Mouse (Mus musculus): Measurements from ENCODE around the gene Arhgap31. TPM values are rescaled to one million over a fixed set of nuclear protein-coding genes. Genes with fewer than 3 reads are reported as not detected.
A peak's percentile ranks its signal among the peaks of the same experiment; 100 is the strongest.

Arhgap31 gene
- polyA plus RNA-seq, 2 experiments, result 0.88 to 1.4 TPM

- no peak overlapping the region for H3K4me2 ChIP-seq (ENCODE audit: low read depth)
- peaks cover 4% of the 10 kb centered on the region; the same call in 1 of the 2 replicates for H3K27me3 ChIP-seq (ENCODE audit: control insufficient read depth, insufficient read depth, low read length)
- 57% methylated on average over 11 of the region's 11 CpGs for WGBS (ENCODE audit: insufficient replicate concordance)
- no peak overlapping the region for H3K27ac ChIP-seq
- H3K36me3 ChIP-seq (replicated peaks; ENCODE audit: control insufficient read depth, insufficient read depth, low read depth), result no peaks in the 10 kb centered on the region
- peaks cover 0 to 23% of the 10 kb centered on the region in 2 experiments; a peak in 3 of 4 replicates for H3K4me1 ChIP-seq (replicated peaks; ENCODE audit: control insufficient read depth in 2 of 2, insufficient read depth in 2 of 2, low read length in 1 of 2)
- no peaks in the 10 kb centered on the region for H3K9me3 ChIP-seq (ENCODE audit: control insufficient read depth, low read length)
- no peak overlapping the region; a peak in 1 of 4 replicates for H3K4me3 ChIP-seq (ENCODE audit: insufficient read depth in 1 of 2, low read depth in 2 of 2, low read length in 2 of 2)
- DNase-seq (ENCODE audit: low read depth in 3 of 3, low spot score in 3 of 3) (no peak), ATAC-seq (ENCODE audit: insufficient read depth) (no peak)
- TF ChIP-seq CTCF (IDR thresholded peaks at IDR 0.05; ENCODE audit: low read depth), result no peak
- no peak for TF ChIP-seq EP300 (IDR thresholded peaks at IDR 0.05; ENCODE audit: low read depth)
- no peak overlapping the region for H3K9ac ChIP-seq (replicated peaks)
Measured at GRCm38 (mm10) chr16:38753631-38754030, 40.6 kb upstream of the Arhgap31 start.

GRCm38 (mm10) chr16:38750803-38751202 lies 37.7 kb upstream of the Arhgap31 start:
- ATAC-seq (ENCODE audit: insufficient read depth) (no peak), DNase-seq (ENCODE audit: low read depth in 3 of 3, low spot score in 3 of 3) (no peak)
- Histone ChIP-seq H3K4me1 (replicated peaks; ENCODE audit: control insufficient read depth in 2 of 2, insufficient read depth in 2 of 2, low read length in 1 of 2) (peaks cover 0 to 11% of the 10 kb centered on the region in 2 experiments; a peak in 3 of 4 replicates), H3K27ac (no peak overlapping the region), H3K27me3 (ENCODE audit: control insufficient read depth, insufficient read depth, low read length) (peaks cover 4% of the 10 kb centered on the region; the same call in 1 of the 2 replicates), H3K9ac (replicated peaks) (no peak overlapping the region), H3K9me3 (ENCODE audit: control insufficient read depth, low read length) (no peaks in the 10 kb centered on the region), H3K4me2 (ENCODE audit: low read depth) (no peak overlapping the region), H3K4me3 (ENCODE audit: insufficient read depth in 1 of 2, low read depth in 2 of 2, low read length in 2 of 2) (no peak overlapping the region), H3K36me3 (replicated peaks; ENCODE audit: control insufficient read depth, insufficient read depth, low read depth) (no peaks in the 10 kb centered on the region)
- TF ChIP-seq CTCF (IDR thresholded peaks at IDR 0.05; ENCODE audit: low read depth) (no peak), EP300 (IDR thresholded peaks at IDR 0.05; ENCODE audit: low read depth) (no peak)
- WGBS (ENCODE audit: insufficient replicate concordance), result 62% methylated on average over 6 of the region's 6 CpGs

GRCm38 (mm10) chr16:38743941-38744673 lies 31.0 kb upstream of the Arhgap31 start:
- no peak for DNase-seq (ENCODE audit: low read depth in 3 of 3, low spot score in 3 of 3)
- Histone ChIP-seq H3K4me1 (replicated peaks; ENCODE audit: control insufficient read depth in 2 of 2, insufficient read depth in 2 of 2, low read length in 1 of 2) (no peaks in the 10 kb centered on the region), H3K4me2 (ENCODE audit: low read depth) (no peak overlapping the region), H3K36me3 (replicated peaks; ENCODE audit: control insufficient read depth, insufficient read depth, low read depth) (no peaks in the 10 kb centered on the region), H3K27me3 (ENCODE audit: control insufficient read depth, insufficient read depth, low read length) (peaks cover 22% of the 10 kb centered on the region), H3K9ac (replicated peaks) (no peak overlapping the region), H3K9me3 (ENCODE audit: control insufficient read depth, low read length) (no peaks in the 10 kb centered on the region), H3K4me3 (ENCODE audit: insufficient read depth in 1 of 2, low read depth in 2 of 2, low read length in 2 of 2) (no peak overlapping the region), H3K27ac (no peak overlapping the region)
- ATAC-seq (ENCODE audit: insufficient read depth), result no peak
- WGBS (ENCODE audit: insufficient replicate concordance), result 62% methylated on average over 10 of the region's 10 CpGs
- TF ChIP-seq CTCF (IDR thresholded peaks at IDR 0.05; ENCODE audit: low read depth) (no peak), EP300 (IDR thresholded peaks at IDR 0.05; ENCODE audit: low read depth) (no peak)

- Histone ChIP-seq H3K36me3 (replicated peaks; ENCODE audit: control insufficient read depth, insufficient read depth, low read depth) (no peaks in the 10 kb centered on the region), H3K9ac (replicated peaks) (no peak overlapping the region), H3K9me3 (ENCODE audit: control insufficient read depth, low read length) (no peaks in the 10 kb centered on the region), H3K4me3 (ENCODE audit: insufficient read depth in 1 of 2, low read depth in 2 of 2, low read length in 2 of 2) (peak overlapping the region; percentile 37 to 44), H3K4me2 (ENCODE audit: low read depth) (peak overlapping the region; percentile 41), H3K27ac (no peak overlapping the region), H3K4me1 (replicated peaks; ENCODE audit: control insufficient read depth in 2 of 2, insufficient read depth in 2 of 2, low read length in 1 of 2) (no peaks in the 10 kb centered on the region), H3K27me3 (ENCODE audit: control insufficient read depth, insufficient read depth, low read length) (peaks cover 22% of the 10 kb centered on the region)
- DNase-seq (ENCODE audit: low read depth in 3 of 3, low spot score in 3 of 3) (no peak), ATAC-seq (ENCODE audit: insufficient read depth) (no peak)
- TF ChIP-seq CTCF (IDR thresholded peaks at IDR 0.05; ENCODE audit: low read depth), result no peak
- no peak for TF ChIP-seq EP300 (IDR thresholded peaks at IDR 0.05; ENCODE audit: low read depth)
- WGBS (ENCODE audit: insufficient replicate concordance), result under 1% methylated on average over 13 of the region's 13 CpGs
Measured at GRCm38 (mm10) chr16:38742659-38743131, 29.6 kb upstream of the Arhgap31 start.

GRCm38 (mm10) chr16:38742113-38742658 lies 29.1 kb upstream of the Arhgap31 start, which contains the start of gene B4galt4:
Gene B4galt4 (plus strand): TSS chr16:38742264.
- H3K9ac ChIP-seq (replicated peaks), result no peak within 1 kb of the TSS
- H3K9me3 ChIP-seq (ENCODE audit: control insufficient read depth, low read length), result no peaks in the 10 kb centered on the region
- peak within 1 kb of the TSS; percentile 41 for H3K4me2 ChIP-seq (ENCODE audit: low read depth)
- no peak within 1 kb of the TSS for H3K27ac ChIP-seq
- H3K4me1 ChIP-seq (replicated peaks; ENCODE audit: control insufficient read depth in 2 of 2, insufficient read depth in 2 of 2, low read length in 1 of 2), result no peaks in the 10 kb centered on the region
- under 1% methylated on average over 67 of the region's 69 CpGs for WGBS (ENCODE audit: insufficient replicate concordance)
- DNase-seq (ENCODE audit: low read depth in 3 of 3, low spot score in 3 of 3) (no peak), ATAC-seq (ENCODE audit: insufficient read depth) (no peak)
- no peaks in the 10 kb centered on the region for H3K36me3 ChIP-seq (replicated peaks; ENCODE audit: control insufficient read depth, insufficient read depth, low read depth)
- H3K4me3 ChIP-seq (ENCODE audit: insufficient read depth in 1 of 2, low read depth in 2 of 2, low read length in 2 of 2), result peak within 1 kb of the TSS; percentile 37 to 44
- H3K27me3 ChIP-seq (ENCODE audit: control insufficient read depth, insufficient read depth, low read length), result peaks cover 22% of the 10 kb centered on the region
- TF ChIP-seq CTCF (IDR thresholded peaks at IDR 0.05; ENCODE audit: low read depth) (no peak), EP300 (IDR thresholded peaks at IDR 0.05; ENCODE audit: low read depth) (no peak)
